Mouse (Mus musculus) stomach, postnatal 0 days (tissue): Measurements from ENCODE around the gene Pus10.

Experiments
- CTCF ChIP-seq: IDR thresholded peaks from 2 replicates; pipeline ENCODE4 v1.5.1; 2016; ENCODE audit warnings: antibody characterized with exemption, low read depth, mild to moderate bottlenecking, moderate library complexity
- EP300 ChIP-seq: optimal IDR thresholded peaks from 2 replicates; pipeline ENCODE3; 2016; ENCODE audit warnings: antibody characterized with exemption

DNA sequence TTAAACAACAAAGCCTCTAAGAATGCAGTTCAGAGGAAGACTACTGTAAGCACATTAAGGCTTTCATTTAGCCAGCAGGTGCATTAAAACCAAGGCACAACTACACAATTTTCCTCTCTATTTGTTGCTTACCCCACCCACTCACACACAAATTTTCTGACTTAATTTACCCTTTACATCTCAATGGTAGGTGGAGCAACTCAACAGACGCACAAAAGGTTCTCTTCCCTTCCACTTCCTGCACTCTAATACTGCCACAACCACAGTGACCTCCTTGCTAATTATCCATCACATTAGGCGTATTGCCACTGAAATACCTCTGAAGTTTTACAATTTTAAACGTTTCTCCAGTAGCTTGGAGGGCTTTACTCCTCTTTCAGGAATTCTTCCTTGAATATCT lies 11.8 kb upstream of the Pus10 start:
- TF ChIP-seq CTCF (no peak), EP300 (no peak)
